Comparison of ENCODE assay signal across 30 mouse cellular contexts in genomic region chr13:91723736-91724119, GRCm38 (mm10). TPM values are rescaled to one million over a fixed set of nuclear protein-coding genes. Genes with fewer than 3 reads are reported as not detected.
DNase-seq lines count a peak whose midpoint lies in the region; ATAC-seq lines count a peak whose summit lies in the region.
"Had no signal": no experiment of that assay in that cellular context is flagged by ENCODE, and none has a peak within 500 bp of the region (broad histone marks: within the 10 kb centered on the region; RNA-seq: fewer than 3 reads in every experiment).

No protein-coding gene starts in this region.

- H3K9me3 ChIP-seq in forebrain, embryonic 14.5 days (replicated peaks; ENCODE audit: control insufficient read depth, low read length): no peaks in the 10 kb centered on the region
- no peaks in the 10 kb centered on the region for H3K9me3 ChIP-seq in forebrain, embryonic 16.5 days (ENCODE audit: control insufficient read depth, low read length)
- no peaks in the 10 kb centered on the region for H3K9me3 ChIP-seq in hindbrain, embryonic 16.5 days (ENCODE audit: control insufficient read depth, low read length)
- no peaks in the 10 kb centered on the region for H3K9me3 ChIP-seq in hindbrain, embryonic 11.5 days (ENCODE audit: control insufficient read depth, low read length)
- no peaks in the 10 kb centered on the region for H3K9me3 ChIP-seq in midbrain, embryonic 15.5 days
- H3K9me3 ChIP-seq in midbrain, embryonic 14.5 days (ENCODE audit: control insufficient read depth, low read length): no peaks in the 10 kb centered on the region
- H3K9me3 ChIP-seq: embryonic facial prominence, embryonic 13.5 days; forebrain, embryonic 12.5 days; heart, embryonic 13.5 days; hindbrain, embryonic 12.5 days; limb, embryonic 12.5 days; lung, embryonic 15.5 days; neural tube, embryonic 12.5 days had no signal

- H3K4me1 ChIP-seq in forebrain, embryonic 14.5 days (ENCODE audit: control insufficient read depth, insufficient read depth, low read length): no peaks in the 10 kb centered on the region
- H3K4me1 ChIP-seq in forebrain, embryonic 16.5 days (replicated peaks; ENCODE audit: control insufficient read depth, insufficient read depth, low read length): no peaks in the 10 kb centered on the region
- H3K4me1 ChIP-seq in hindbrain, embryonic 16.5 days (ENCODE audit: control insufficient read depth, insufficient read depth, low read depth, low read length): no peaks in the 10 kb centered on the region
- no peaks in the 10 kb centered on the region for H3K4me1 ChIP-seq in hindbrain, embryonic 11.5 days (replicated peaks; ENCODE audit: control insufficient read depth, insufficient read depth, low read length)
- no peaks in the 10 kb centered on the region for H3K4me1 ChIP-seq in midbrain, embryonic 15.5 days
- no peaks in the 10 kb centered on the region for H3K4me1 ChIP-seq in midbrain, embryonic 14.5 days (ENCODE audit: control insufficient read depth, insufficient read depth, low read length)
- H3K4me1 ChIP-seq: embryonic facial prominence, embryonic 13.5 days; forebrain, embryonic 12.5 days; heart, embryonic 13.5 days; hindbrain, embryonic 12.5 days; limb, embryonic 12.5 days; lung, embryonic 15.5 days; neural tube, embryonic 12.5 days had no signal

- no peaks in the 10 kb centered on the region for H3K36me3 ChIP-seq in forebrain, embryonic 14.5 days (ENCODE audit: control insufficient read depth, insufficient read depth, low read length)
- H3K36me3 ChIP-seq in forebrain, embryonic 16.5 days (ENCODE audit: control insufficient read depth, insufficient read depth): no peaks in the 10 kb centered on the region
- H3K36me3 ChIP-seq in hindbrain, embryonic 16.5 days (ENCODE audit: control insufficient read depth, insufficient read depth, low read length): no peaks in the 10 kb centered on the region
- no peaks in the 10 kb centered on the region for H3K36me3 ChIP-seq in hindbrain, embryonic 11.5 days (ENCODE audit: control insufficient read depth, insufficient read depth, low read length)
- no peaks in the 10 kb centered on the region for H3K36me3 ChIP-seq in midbrain, embryonic 15.5 days (replicated peaks)
- H3K36me3 ChIP-seq in midbrain, embryonic 14.5 days (ENCODE audit: control insufficient read depth, insufficient read depth, low read length): no peaks in the 10 kb centered on the region
- H3K36me3 ChIP-seq: embryonic facial prominence, embryonic 13.5 days; forebrain, embryonic 12.5 days; heart, embryonic 13.5 days; hindbrain, embryonic 12.5 days; limb, embryonic 12.5 days; lung, embryonic 15.5 days; neural tube, embryonic 12.5 days had no signal

- H3K4me2 ChIP-seq in forebrain, embryonic 14.5 days (ENCODE audit: low read length): no peak overlapping the region
- H3K4me2 ChIP-seq in forebrain, embryonic 16.5 days (ENCODE audit: low read length): no peak overlapping the region
- no peak overlapping the region for H3K4me2 ChIP-seq in hindbrain, embryonic 16.5 days (ENCODE audit: low read length)
- H3K4me2 ChIP-seq in hindbrain, embryonic 11.5 days (replicated peaks; ENCODE audit: low read depth, low read length): no peak overlapping the region
- H3K4me2 ChIP-seq in midbrain, embryonic 15.5 days: no peak overlapping the region
- no peak overlapping the region for H3K4me2 ChIP-seq in midbrain, embryonic 14.5 days (ENCODE audit: low read length)
- H3K4me2 ChIP-seq: embryonic facial prominence, embryonic 13.5 days; forebrain, embryonic 12.5 days; heart, embryonic 13.5 days; hindbrain, embryonic 12.5 days; limb, embryonic 12.5 days; liver, embryonic 11.5 days; lung, embryonic 15.5 days; midbrain, embryonic 11.5 days; neural tube, embryonic 12.5 days had no signal

- peak; percentile 15; the same call in 1 of the 2 replicates for ATAC-seq in forebrain, embryonic 14.5 days
- no peak for ATAC-seq in forebrain, embryonic 16.5 days
- ATAC-seq in hindbrain, embryonic 16.5 days: peak; percentile 42; the same call in 1 of the 2 replicates
- ATAC-seq in hindbrain, embryonic 11.5 days (ENCODE audit: low FRiP score): no peak
- ATAC-seq in midbrain, embryonic 15.5 days (replicated peaks): peak; percentile 18; the same call in 1 of the 2 replicates
- ATAC-seq in midbrain, embryonic 14.5 days (ENCODE audit: low FRiP score, low TSS enrichment): no peak

- no peaks in the 10 kb centered on the region for H3K27me3 ChIP-seq in forebrain, embryonic 14.5 days (replicated peaks; ENCODE audit: control insufficient read depth, insufficient read depth, low read length)
- H3K27me3 ChIP-seq in forebrain, embryonic 16.5 days (replicated peaks; ENCODE audit: control insufficient read depth, insufficient read depth, low read length): no peaks in the 10 kb centered on the region
- no peaks in the 10 kb centered on the region for H3K27me3 ChIP-seq in hindbrain, embryonic 16.5 days (replicated peaks; ENCODE audit: control insufficient read depth, insufficient read depth, low read length)
- H3K27me3 ChIP-seq in hindbrain, embryonic 11.5 days (ENCODE audit: control insufficient read depth, insufficient read depth, low read length): no peaks in the 10 kb centered on the region
- no peaks in the 10 kb centered on the region for H3K27me3 ChIP-seq in midbrain, embryonic 15.5 days (replicated peaks)
- H3K27me3 ChIP-seq in midbrain, embryonic 14.5 days (ENCODE audit: control insufficient read depth, insufficient read depth, low read length): no peaks in the 10 kb centered on the region
- H3K27me3 ChIP-seq: embryonic facial prominence, embryonic 13.5 days; forebrain, embryonic 12.5 days; heart, embryonic 13.5 days; hindbrain, embryonic 12.5 days; limb, embryonic 12.5 days; lung, embryonic 15.5 days; neural tube, embryonic 12.5 days had no signal

- H3K9ac ChIP-seq in forebrain, embryonic 14.5 days (ENCODE audit: low read length): no peak overlapping the region
- no peak overlapping the region for H3K9ac ChIP-seq in forebrain, embryonic 16.5 days (replicated peaks; ENCODE audit: low read depth, low read length)
- H3K9ac ChIP-seq in hindbrain, embryonic 16.5 days (ENCODE audit: low read depth, low read length): no peak overlapping the region
- no peak overlapping the region for H3K9ac ChIP-seq in hindbrain, embryonic 11.5 days (ENCODE audit: low read depth, low read length)
- H3K9ac ChIP-seq in midbrain, embryonic 15.5 days: no peak overlapping the region
- H3K9ac ChIP-seq in midbrain, embryonic 14.5 days (replicated peaks; ENCODE audit: low read length): no peak overlapping the region
- H3K9ac ChIP-seq: embryonic facial prominence, embryonic 13.5 days; forebrain, embryonic 12.5 days; heart, embryonic 13.5 days; hindbrain, embryonic 12.5 days; limb, embryonic 12.5 days; lung, embryonic 15.5 days; neural tube, embryonic 12.5 days had no signal

- WGBS in forebrain, embryonic 14.5 days: 75% methylated on average over 7 of the region's 7 CpGs
- 80% methylated on average over 7 of the region's 7 CpGs for WGBS in forebrain, embryonic 16.5 days
- 82% methylated on average over 7 of the region's 7 CpGs for WGBS in hindbrain, embryonic 16.5 days
- WGBS in hindbrain, embryonic 11.5 days: 86% methylated on average over 7 of the region's 7 CpGs
- WGBS in midbrain, embryonic 15.5 days: 78% methylated on average over 7 of the region's 7 CpGs
- WGBS in midbrain, embryonic 14.5 days: 80% methylated on average over 7 of the region's 7 CpGs

- no peak overlapping the region for H3K4me3 ChIP-seq in forebrain, embryonic 14.5 days (ENCODE audit: low read depth, low read length)
- no peak overlapping the region for H3K4me3 ChIP-seq in forebrain, embryonic 16.5 days (replicated peaks; ENCODE audit: low read length)
- H3K4me3 ChIP-seq in hindbrain, embryonic 16.5 days (ENCODE audit: low read length): no peak overlapping the region
- H3K4me3 ChIP-seq in hindbrain, embryonic 11.5 days (ENCODE audit: low read depth, low read length): no peak overlapping the region
- H3K4me3 ChIP-seq in midbrain, embryonic 15.5 days: no peak overlapping the region
- H3K4me3 ChIP-seq in midbrain, embryonic 14.5 days (replicated peaks; ENCODE audit: low read depth, low read length): no peak overlapping the region
- H3K4me3 ChIP-seq: embryonic facial prominence, embryonic 13.5 days; forebrain, embryonic 12.5 days; gastrocnemius, adult 2 months; heart, adult 2 months; heart, embryonic 13.5 days; hindbrain, embryonic 12.5 days; limb, embryonic 12.5 days; lung, embryonic 15.5 days; neural tube, embryonic 12.5 days had no signal

- H3K27ac ChIP-seq in forebrain, embryonic 14.5 days (ENCODE audit: low read depth, low read length): no peak overlapping the region
- no peak overlapping the region for H3K27ac ChIP-seq in forebrain, embryonic 16.5 days (ENCODE audit: low read length)
- H3K27ac ChIP-seq in hindbrain, embryonic 16.5 days (ENCODE audit: low read depth, low read length): no peak overlapping the region
- no peak overlapping the region for H3K27ac ChIP-seq in hindbrain, embryonic 11.5 days (ENCODE audit: low read depth, low read length)
- no peak overlapping the region for H3K27ac ChIP-seq in midbrain, embryonic 15.5 days
- H3K27ac ChIP-seq in midbrain, embryonic 14.5 days (replicated peaks; ENCODE audit: low read depth, low read length): no peak overlapping the region
- H3K27ac ChIP-seq: embryonic facial prominence, embryonic 13.5 days; forebrain, embryonic 12.5 days; gastrocnemius, adult 2 months; heart, adult 2 months; heart, embryonic 13.5 days; hindbrain, embryonic 12.5 days; limb, embryonic 12.5 days; lung, embryonic 15.5 days; neural tube, embryonic 12.5 days had no signal

- DNase-seq in forebrain, embryonic 14.5 days (ENCODE audit: low spot score): no peak
- DNase-seq in hindbrain, embryonic 11.5 days (ENCODE audit: low spot score): no peak
- no peak for DNase-seq in midbrain, embryonic 14.5 days
- peak; percentile 4 for DNase-seq in R1 (ENCODE audit: low read depth, low spot score)
- no peak for DNase-seq in layer of hippocampus, postnatal 36 days
- DNase-seq: adrenal gland, adult 8-10 months; cerebellum, adult 8-10 months; cerebellum, postnatal 36 days; gastrocnemius, adult 2 months; gastrocnemius, postnatal 36 days; heart, adult 2 months; heart, postnatal 10 days; kidney, adult 8-10 months; layer of hippocampus, adult 9-11 months; thymus, postnatal 4 days had no signal

RNA-seq across cellular contexts. Expression of gene Acot12, which starts 17.6 kb away (rescaled TPM):
- not detected in 2 replicates for polyA plus RNA-seq in forebrain, embryonic 14.5 days (2014; fragmentation: Nextera tagmentation; extraction: Ambion mirVana)
- polyA plus RNA-seq in forebrain, embryonic 16.5 days (2015; fragmentation: Nextera tagmentation; extraction: Ambion mirVana): not detected in 2 replicates
- 0.06 and 0.24 TPM in 2 replicates for polyA plus RNA-seq in hindbrain, embryonic 16.5 days (2015; fragmentation: Nextera tagmentation; extraction: Ambion mirVana)
- 0.11 TPM in 1 of 2 replicates, not detected in the other for polyA plus RNA-seq in hindbrain, embryonic 11.5 days (2014; fragmentation: Nextera tagmentation; extraction: Ambion mirVana)
- 0.19 TPM in 1 of 2 replicates, not detected in the other for polyA plus RNA-seq in midbrain, embryonic 15.5 days (2015; fragmentation: Nextera tagmentation; extraction: Ambion mirVana)
- not detected in 2 replicates for polyA plus RNA-seq in midbrain, embryonic 14.5 days (2014; fragmentation: Nextera tagmentation; extraction: Ambion mirVana)
- under 1 TPM; 0.46 to 0.70 TPM for total RNA-seq in layer of hippocampus, postnatal 36 days (2021)
- total RNA-seq: ES-E14; gastrocnemius, adult 2 months; gastrocnemius, postnatal 36 days; heart, adult 2 months; megakaryocyte progenitor cell, adult 5-6 weeks had no signal
- polyA plus RNA-seq: forebrain, embryonic 12.5 days; heart, embryonic 13.5 days; hindbrain, embryonic 12.5 days; limb, embryonic 12.5 days; lung, embryonic 15.5 days; midbrain, embryonic 11.5 days; neural tube, embryonic 12.5 days; stomach, embryonic 14.5 days had no signal

Comparison
In these comparisons a context has a peak if more than half of its experiments do, and no peak if none do; other contexts are left out.
1. ATAC-seq: peak in forebrain, embryonic 14.5 days (single experiment), hindbrain, embryonic 16.5 days (single experiment) and midbrain, embryonic 15.5 days (single experiment); none in forebrain, embryonic 16.5 days (single experiment), hindbrain, embryonic 11.5 days (single experiment) and midbrain, embryonic 14.5 days (single experiment).